Mouse (Mus musculus) heart, embryonic 14.5 days (tissue): ENCODE data around the gene Plekho2. TPM values are rescaled to one million over a fixed set of nuclear protein-coding genes. Genes with fewer than 3 reads are reported as not detected.

Source experiments
- ATAC-seq: fragments of 200-750 bp; cut with Nextera tagmentation; 2 replicates; pipeline ENCODE4 v1.8.0; 2017; ENCODE audit warnings: low read depth, moderate TSS enrichment; ENCODE audit not compliant: insufficient number of reproducible peaks, insufficient read depth, low FRiP score
- H3K27ac ChIP-seq, 2 experiments: fragments of 200-500 bp in 1 of 2; fragments of 300-500 bp in 1 of 2; sonication (generic) in 1 of 2; replicated peaks in 1 of 2; 2 replicates each; pipeline ENCODE4 v1.5.1; 2012 to 2014; ENCODE audit warnings: low read depth in 2 of 2, low read length in 2 of 2, control low read depth in 1 of 2, mild to moderate bottlenecking in 1 of 2, mixed read lengths in 1 of 2; ENCODE audit not compliant: control insufficient read depth in 1 of 2, insufficient read depth in 1 of 2
- H3K27me3 ChIP-seq: fragments of 300-500 bp; sonication (generic); 2 replicates; pipeline ENCODE4 v1.6.1; 2014; ENCODE audit warnings: mild to moderate bottlenecking, low read length, control low read depth; ENCODE audit not compliant: control insufficient read depth, insufficient read depth
- H3K36me3 ChIP-seq: fragments of 300-500 bp; sonication (generic); 2 replicates; pipeline ENCODE4 v1.6.1; 2014; ENCODE audit warnings: mild to moderate bottlenecking, control low read depth, low read length, mixed read lengths; ENCODE audit not compliant: control insufficient read depth, insufficient read depth
- H3K4me1 ChIP-seq, 2 experiments: fragments of 200-500 bp in 1 of 2; fragments of 300-500 bp in 1 of 2; sonication (generic) in 1 of 2; 2 replicates each; pipeline ENCODE4 v1.6.1; 2012 to 2014; ENCODE audit warnings: low read length in 2 of 2, control low read depth in 1 of 2, mixed read lengths in 1 of 2; ENCODE audit not compliant: control insufficient read depth in 2 of 2, insufficient read depth in 2 of 2
- H3K4me2 ChIP-seq: fragments of 300-500 bp; sonication (generic); 2 replicates; pipeline ENCODE4 v1.6.1; 2014; ENCODE audit warnings: mild to moderate bottlenecking, low read length
- H3K4me3 ChIP-seq, 2 experiments: fragments of 200-500 bp in 1 of 2; fragments of 300-500 bp in 1 of 2; sonication (generic) in 1 of 2; 2 replicates each; pipeline ENCODE4 v1.5.1; 2012 to 2014; ENCODE audit warnings: low read length in 2 of 2, mild to moderate bottlenecking in 2 of 2, control low read depth in 1 of 2, low read depth in 1 of 2, moderate library complexity in 1 of 2; ENCODE audit not compliant: control insufficient read depth in 1 of 2, insufficient read depth in 1 of 2
- H3K9ac ChIP-seq: fragments of 300-500 bp; sonication (generic); 2 replicates; pipeline ENCODE4 v1.6.1; 2014; ENCODE audit warnings: mild to moderate bottlenecking, low read length
- H3K9me3 ChIP-seq: fragments of 300-500 bp; sonication (generic); 2 replicates; pipeline ENCODE4 v1.6.1; 2016; ENCODE audit warnings: low read length, control low read depth; ENCODE audit not compliant: control insufficient read depth
- WGBS: fragments of 180-500 bp; shearing (Covaris S2); extraction: QIAGEN DNeasy Blood & Tissue Kit; methylation state at CpG from one replicate; pipeline ENCODE4 v1.1.7; 2014; 5-methylcytosine and 5-hydroxymethylcytosine counted together
- polyA plus RNA-seq: library from polyadenylated mRNA; unstranded; fragments of >200 nt; fragmentation: Nextera tagmentation; extraction: Ambion mirVana; gene quantifications from 2 replicates; pipeline ENCODE4 v1.2.1, GENCODE M21; 2014

Gene Plekho2
- polyA plus RNA-seq, 1 experiment from 2014 or later, result 8.8 TPM

DNA sequence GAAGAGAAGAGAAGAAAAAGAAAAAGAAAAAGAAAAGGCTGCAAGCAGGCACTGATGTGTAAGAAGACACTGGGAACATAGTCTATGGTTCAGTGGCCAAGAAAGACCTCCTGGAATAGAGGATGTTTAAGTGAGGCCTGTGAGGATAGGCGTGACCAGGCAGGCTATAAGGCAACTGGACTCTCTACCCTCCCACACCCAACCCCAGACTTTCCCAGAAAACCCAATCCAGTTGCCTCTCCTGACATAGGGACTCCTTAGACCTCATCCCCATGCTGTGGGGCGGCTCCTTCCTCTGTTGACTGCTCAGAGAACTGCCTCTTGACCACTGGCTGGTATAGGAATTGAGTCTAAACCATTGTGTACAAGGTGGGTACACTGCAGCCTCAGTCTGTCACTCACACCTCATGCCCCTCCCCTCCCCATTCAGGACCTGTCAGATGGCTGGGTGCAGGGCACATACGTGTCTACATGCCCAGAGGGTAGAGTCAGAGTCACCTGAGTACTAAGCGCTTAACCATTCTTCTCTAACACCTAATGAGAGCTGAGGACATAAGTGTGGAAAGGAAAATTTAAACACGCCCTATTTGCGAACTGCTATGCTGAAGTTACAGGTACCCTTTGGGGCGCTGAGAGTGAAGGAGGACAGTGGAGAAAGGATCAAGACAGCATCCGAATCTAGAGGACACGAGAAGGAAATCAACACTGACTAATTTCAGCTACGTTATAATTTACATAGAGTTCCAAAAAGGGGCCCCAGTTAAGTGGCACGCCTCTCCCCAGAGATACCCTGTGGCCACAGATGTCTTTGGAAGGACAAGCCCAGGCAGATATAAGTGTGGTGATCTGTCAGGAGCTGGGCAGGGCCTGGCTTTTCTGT is 5.1 kb downstream of the Plekho2 start:
- Histone ChIP-seq H3K36me3 (peaks cover 25% of the 10 kb centered on the region), H3K27ac (peak overlapping the region; percentile 79 to 88), H3K9me3 (no peaks in the 10 kb centered on the region), H3K9ac (peak overlapping the region; percentile 26; the same call in 1 of the 2 replicates), H3K27me3 (no peaks in the 10 kb centered on the region), H3K4me3 (no peak overlapping the region), H3K4me1 (peaks cover 43 to 49% of the 10 kb centered on the region in 2 experiments), H3K4me2 (peak overlapping the region; percentile 35)
- WGBS, result 60% methylated on average over 11 of the region's 11 CpGs
- no peak for ATAC-seq

- no peak for ATAC-seq
- Histone ChIP-seq H3K4me1 (peaks cover 29 to 40% of the 10 kb centered on the region in 2 experiments), H3K27ac (no peak overlapping the region), H3K36me3 (peaks cover 34% of the 10 kb centered on the region), H3K4me3 (no peak overlapping the region), H3K4me2 (no peak overlapping the region), H3K27me3 (no peaks in the 10 kb centered on the region), H3K9me3 (no peaks in the 10 kb centered on the region), H3K9ac (no peak overlapping the region)
- 92% methylated on average over 6 of the region's 6 CpGs for WGBS
Measured at GRCm38 (mm10) chr9:65572837-65573236, 7.0 kb downstream of the Plekho2 start.

GRCm38 (mm10) chr9:65569491-65569971 is 10.3 kb downstream of the Plekho2 start:
- peaks cover 2 to 13% of the 10 kb centered on the region in 2 experiments for H3K4me1 ChIP-seq
- no peak for ATAC-seq
- no peak overlapping the region for H3K9ac ChIP-seq
- peaks cover 54% of the 10 kb centered on the region for H3K36me3 ChIP-seq
- no peak overlapping the region for H3K4me3 ChIP-seq
- WGBS, result 77% methylated on average over 6 of the region's 6 CpGs
- peak overlapping the region in 1 of 2 experiments; percentile 19; a peak in 1 of 4 replicates for H3K27ac ChIP-seq
- 0 out of 2 replicates have a peak, but pooled peaks cover 3% of the 10 kb centered on the region for H3K9me3 ChIP-seq
- no peaks in the 10 kb centered on the region for H3K27me3 ChIP-seq
- H3K4me2 ChIP-seq, result no peak overlapping the region

- Histone ChIP-seq H3K9me3 (0 out of 2 replicates have a peak, but pooled peaks cover 3% of the 10 kb centered on the region), H3K27me3 (no peaks in the 10 kb centered on the region), H3K9ac (no peak overlapping the region), H3K27ac (no peak overlapping the region), H3K4me1 (0 out of 4 replicates have a peak, but pooled peaks cover 0 to 11% of the 10 kb centered on the region in 2 experiments), H3K36me3 (peaks cover 54% of the 10 kb centered on the region), H3K4me2 (no peak overlapping the region), H3K4me3 (no peak overlapping the region)
- WGBS, result 81% methylated on average over 6 of the region's 6 CpGs
- no peak for ATAC-seq
Measured at GRCm38 (mm10) chr9:65568787-65569186, 11.1 kb downstream of the Plekho2 start.

DNA sequence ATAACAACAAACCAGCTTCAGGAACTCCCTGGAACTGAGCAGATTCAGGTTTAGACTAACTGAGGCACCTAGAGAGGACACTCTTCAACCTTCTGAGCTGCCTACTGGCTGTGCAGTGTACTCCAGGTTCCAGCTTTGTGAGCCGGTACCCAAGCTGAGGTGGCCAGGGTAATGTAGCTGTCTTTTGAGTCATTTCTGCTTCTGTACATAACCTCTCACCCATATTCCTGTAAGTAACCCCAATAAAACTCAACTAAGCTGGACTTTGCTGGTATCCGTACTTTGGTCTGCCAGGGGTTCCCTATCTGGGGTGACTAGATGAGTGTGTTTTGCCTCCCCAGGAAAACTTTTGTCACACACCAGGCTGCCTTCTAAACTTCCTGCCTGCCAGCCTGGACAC is 15.1 kb downstream of the Plekho2 start:
- H3K9ac ChIP-seq, result no peak overlapping the region
- H3K9me3 ChIP-seq, result 0 out of 2 replicates have a peak, but pooled peaks cover 3% of the 10 kb centered on the region
- H3K4me1 ChIP-seq, result peaks cover 12 to 26% of the 10 kb centered on the region in 2 experiments
- no peaks in the 10 kb centered on the region for H3K27me3 ChIP-seq
- ATAC-seq, result no peak
- no peak overlapping the region for H3K4me3 ChIP-seq
- no peak overlapping the region for H3K27ac ChIP-seq
- WGBS, result 98% methylated on average over 2 of the region's 2 CpGs
- peaks cover 49% of the 10 kb centered on the region for H3K36me3 ChIP-seq
- no peak overlapping the region for H3K4me2 ChIP-seq

- no peak overlapping the region for H3K4me3 ChIP-seq
- H3K4me1 ChIP-seq, result peaks cover 12 to 20% of the 10 kb centered on the region in 2 experiments
- no peak overlapping the region for H3K9ac ChIP-seq
- no peak overlapping the region for H3K27ac ChIP-seq
- no peaks in the 10 kb centered on the region for H3K27me3 ChIP-seq
- H3K36me3 ChIP-seq, result peaks cover 56% of the 10 kb centered on the region
- ATAC-seq, result no peak
- WGBS, result 90% methylated on average over 5 of the region's 5 CpGs
- H3K4me2 ChIP-seq, result no peak overlapping the region
- 0 out of 2 replicates have a peak, but pooled peaks cover 3% of the 10 kb centered on the region for H3K9me3 ChIP-seq
Measured at GRCm38 (mm10) chr9:65563073-65563472, 16.8 kb downstream of the Plekho2 start.

DNA sequence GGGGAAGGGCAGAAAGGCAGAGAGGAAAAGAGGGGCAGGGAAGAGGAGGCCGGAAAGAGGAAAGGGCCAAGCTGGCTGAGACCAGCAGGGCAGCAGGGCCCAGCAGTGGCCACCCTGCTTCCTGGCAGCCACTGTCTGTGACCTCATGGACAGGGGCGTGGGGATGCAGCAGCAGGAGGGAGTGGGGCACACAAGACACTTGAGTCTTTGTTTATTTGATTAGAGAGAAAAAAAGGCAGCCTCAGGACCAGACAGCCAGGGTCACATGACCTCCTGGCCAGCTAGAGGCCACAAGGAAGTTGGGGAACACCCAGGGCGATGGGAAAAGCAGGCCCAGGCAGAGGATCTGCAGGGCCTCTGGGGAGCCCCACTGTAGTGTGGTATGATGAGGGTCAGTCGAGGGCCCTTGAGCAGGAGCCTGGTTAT is 17.7 kb downstream of the Plekho2 start:
- H3K27me3 ChIP-seq, result no peaks in the 10 kb centered on the region
- no peak overlapping the region for H3K4me2 ChIP-seq
- H3K4me1 ChIP-seq, result peaks cover 12 to 20% of the 10 kb centered on the region in 2 experiments
- H3K9me3 ChIP-seq, result 0 out of 2 replicates have a peak, but pooled peaks cover 3% of the 10 kb centered on the region
- no peak overlapping the region for H3K4me3 ChIP-seq
- no peak for ATAC-seq
- peaks cover 61% of the 10 kb centered on the region for H3K36me3 ChIP-seq
- 26% methylated on average over 4 of the region's 4 CpGs for WGBS
- peak overlapping the region; percentile 41 to 42; a peak in 3 of 4 replicates for H3K27ac ChIP-seq
- 0 out of 2 replicates have a peak overlapping the region, but pooled peaks have one; percentile 27 for H3K9ac ChIP-seq
